Mouse (Mus musculus) embryo, embryonic 11.5 days (tissue): ENCODE data around the gene Rffl.
"Not testable (repeated sequence)": the region's sequence is repeated elsewhere in the genome, so short reads cannot be mapped to it uniquely, and the experiment has no call there.

ENCODE experiments used
- DNase-seq: peaks from one replicate; pipeline ENCODE4 v3.0.0-alpha.2; 2012; ENCODE audit warnings: low read depth, low spot score

Gene Rffl

GRCm38 (mm10) chr11:82845415-82846078, 25.5 kb downstream of the Rffl start:
- DNase-seq: no peak

GRCm38 (mm10) chr11:82844771-82845414, 26.1 kb downstream of the Rffl start:
- DNase-seq: no peak

GRCm38 (mm10) chr11:82838511-82838910, 32.5 kb downstream of the Rffl start:
- DNase-seq: no peak

GRCm38 (mm10) chr11:82837848-82838247, 33.2 kb downstream of the Rffl start:
- DNase-seq: no peak

- no peak for DNase-seq
These were observed 33.8 kb downstream of the Rffl start for GRCm38 (mm10) chr11:82837192-82837591.

- no peak for DNase-seq
These were observed 35.2 kb downstream of the Rffl start for GRCm38 (mm10) chr11:82835616-82836432.

GRCm38 (mm10) chr11:82834359-82834758, 36.7 kb downstream of the Rffl start:
- DNase-seq: not testable (repeated sequence)

- no peak for DNase-seq
These were observed 37.1 kb downstream of the Rffl start for GRCm38 (mm10) chr11:82833929-82834328.

GRCm38 (mm10) chr11:82832402-82832801, 38.6 kb downstream of the Rffl start:
- DNase-seq: not testable (repeated sequence)

- DNase-seq: no peak
These were observed 39.8 kb downstream of the Rffl start for GRCm38 (mm10) chr11:82831008-82831893.

- no peak for DNase-seq
These were observed 44.2 kb downstream of the Rffl start for GRCm38 (mm10) chr11:82826818-82827217.

GRCm38 (mm10) chr11:82820788-82821456, 50.1 kb downstream of the Rffl start:
- no peak for DNase-seq

- DNase-seq: peak; percentile 43
These were observed 51.7 kb downstream of the Rffl start for GRCm38 (mm10) chr11:82819350-82819749.

GRCm38 (mm10) chr11:82808485-82808884, 62.5 kb downstream of the Rffl start:
- DNase-seq: no peak

GRCm38 (mm10) chr11:82807370-82807769, 63.6 kb downstream of the Rffl start:
- DNase-seq: no peak

GRCm38 (mm10) chr11:82806656-82807055, 64.4 kb downstream of the Rffl start:
- no peak for DNase-seq

GRCm38 (mm10) chr11:82783453-82783852, 87.6 kb downstream of the Rffl start:
- DNase-seq: no peak

GRCm38 (mm10) chr11:82782197-82782596, 88.8 kb downstream of the Rffl start:
- DNase-seq: no peak

GRCm38 (mm10) chr11:82780983-82781903, 89.8 kb downstream of the Rffl start, which contains the start of gene Lig3:
TSS of gene Lig3 (plus strand) at chr11:82781108.
- peak; percentile 91 for DNase-seq

GRCm38 (mm10) chr11:82780134-82780533, 90.9 kb downstream of the Rffl start:
- no peak for DNase-seq
